Mouse (Mus musculus) CD8-positive naive resting alpha-beta T cell, adult 2 months (primary cell): Measurements from ENCODE around the gene Dtx4.

Experiments
- DNase-seq, 2 experiments: peaks; one replicate each; pipeline ENCODE4 v3.0.0; 2022; ENCODE audit warnings: low read depth in 2 of 2, low spot score in 2 of 2

Gene Dtx4

DNA sequence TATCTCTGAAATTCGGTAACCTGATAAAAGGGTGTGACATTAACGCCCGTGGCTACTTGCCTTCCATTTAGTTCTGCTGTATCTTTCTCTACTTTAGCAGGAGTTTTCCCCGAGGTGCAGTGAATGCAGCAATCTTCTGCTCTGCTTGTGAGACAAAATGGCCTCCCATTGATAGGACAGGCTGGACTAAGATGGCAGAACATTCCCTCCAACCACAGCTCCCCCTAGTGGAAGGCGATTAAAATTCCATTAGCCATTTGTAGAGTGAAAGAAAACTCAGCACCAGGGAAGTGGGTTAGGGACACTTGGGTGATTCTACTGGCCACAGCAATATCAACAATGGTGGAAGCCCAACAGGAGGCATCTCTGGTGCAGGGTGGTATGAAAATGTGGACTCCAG is 33.8 kb downstream of the Dtx4 start:
- DNase-seq, result peak in 1 of 2 experiments; percentile 54

- peak; percentile 49 to 62 for DNase-seq
Measured at GRCm38 (mm10) chr19:12466204-12466603, 35.0 kb downstream of the Dtx4 start.

DNA sequence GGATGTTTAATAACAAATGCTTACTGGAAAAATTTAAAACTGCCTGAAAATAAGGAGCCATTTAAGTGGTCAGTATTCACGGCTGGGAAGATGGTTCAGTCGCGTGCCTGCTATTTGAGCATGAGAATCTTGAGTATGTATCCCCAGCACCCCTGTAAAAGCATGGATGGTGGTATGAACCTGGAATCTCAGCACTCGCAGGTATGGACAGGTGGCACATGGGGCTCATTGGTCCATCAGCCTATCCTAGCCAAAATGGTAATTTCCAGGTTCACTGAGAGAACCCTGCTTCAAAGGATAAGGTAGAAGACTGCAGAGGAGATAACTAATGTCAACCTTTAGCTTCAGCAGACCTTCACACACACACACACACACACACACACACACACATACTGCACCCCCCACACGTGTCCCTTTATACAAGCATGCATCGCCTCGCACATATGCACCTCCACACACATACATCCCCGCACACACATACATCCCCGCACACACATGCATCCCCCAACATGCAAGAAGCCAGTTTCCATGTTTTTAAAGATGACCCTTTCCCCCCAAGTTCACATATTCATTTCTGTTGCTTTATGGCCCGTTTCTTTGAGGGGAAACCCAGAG is 35.6 kb downstream of the Dtx4 start:
- DNase-seq, result no peak

GRCm38 (mm10) chr19:12464674-12465073 is 36.6 kb downstream of the Dtx4 start:
- no peak for DNase-seq

GRCm38 (mm10) chr19:12464127-12464526 is 37.1 kb downstream of the Dtx4 start:
- no peak for DNase-seq

- no peak for DNase-seq
Measured at GRCm38 (mm10) chr19:12463722-12464035, 37.6 kb downstream of the Dtx4 start.

GRCm38 (mm10) chr19:12462851-12463721 is 38.2 kb downstream of the Dtx4 start:
- DNase-seq, result no peak

DNA sequence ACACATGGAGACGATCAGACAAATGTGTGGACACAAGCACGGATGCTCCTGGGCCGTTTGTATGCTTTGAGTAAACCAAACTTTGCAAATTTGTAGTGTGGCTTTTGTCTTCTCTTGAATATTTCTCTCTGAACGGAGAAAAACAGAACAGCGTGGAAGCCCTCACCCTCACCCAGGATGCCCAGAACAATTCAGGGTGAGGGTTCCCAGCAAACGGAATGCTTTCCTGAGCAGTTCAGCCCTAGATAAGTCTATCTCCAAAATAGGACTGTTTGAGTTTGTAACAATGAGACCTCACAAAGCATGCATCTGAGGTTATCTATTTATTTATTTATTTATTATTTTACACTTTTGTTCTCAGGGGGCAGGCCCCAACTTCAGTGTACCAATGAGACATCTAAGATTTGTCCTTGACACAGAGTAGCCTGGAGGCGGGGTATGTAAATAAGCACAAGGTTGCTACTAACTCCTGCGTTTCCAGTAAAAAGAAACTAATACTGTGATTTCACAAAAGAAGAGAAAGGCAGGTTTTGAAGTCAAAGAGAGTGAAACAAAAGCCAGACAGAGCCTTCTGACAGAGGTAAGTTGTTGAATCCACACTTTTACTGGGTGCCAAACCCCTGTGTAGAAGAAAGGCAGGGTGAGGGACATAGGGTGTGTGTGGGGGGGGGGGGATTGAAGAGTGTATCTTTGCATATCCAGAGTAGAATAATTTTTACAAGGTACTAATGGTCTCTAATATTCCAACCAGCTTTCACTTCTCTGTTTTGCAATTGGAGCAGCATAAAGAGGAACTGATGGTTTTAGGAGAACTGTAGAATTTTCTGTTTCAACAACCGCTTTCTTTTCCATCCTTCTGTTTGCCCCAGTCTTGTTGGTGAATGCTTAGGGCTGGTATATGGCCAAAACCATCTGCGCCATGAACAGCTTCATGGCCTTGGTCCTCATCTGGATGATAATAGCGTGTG is 40.7 kb downstream of the Dtx4 start, which contains the start of gene Mpeg1:
Gene Mpeg1, plus strand, starts transcription at position 498 of the 968 bp plus-strand sequence.
- no peak for DNase-seq

DNA sequence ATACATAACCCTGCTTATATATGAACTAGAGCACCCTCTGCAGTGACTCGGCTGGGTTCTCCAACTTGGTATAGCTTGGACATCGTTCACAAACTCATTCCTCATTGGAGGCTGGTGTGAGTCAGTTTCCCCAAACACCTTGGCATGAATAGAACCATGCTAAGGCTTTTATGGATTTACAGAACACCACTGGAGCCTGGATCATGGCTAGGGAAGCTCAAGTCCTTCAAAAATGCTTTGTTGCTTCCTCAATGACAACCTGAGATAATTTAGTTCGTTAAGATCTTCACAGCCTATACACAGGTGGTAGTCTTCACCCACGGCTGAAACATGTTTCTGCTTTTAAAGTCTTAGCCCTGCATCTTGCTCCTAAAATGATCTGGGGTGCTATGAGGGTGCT is 41.7 kb downstream of the Dtx4 start:
- no peak for DNase-seq

DNA sequence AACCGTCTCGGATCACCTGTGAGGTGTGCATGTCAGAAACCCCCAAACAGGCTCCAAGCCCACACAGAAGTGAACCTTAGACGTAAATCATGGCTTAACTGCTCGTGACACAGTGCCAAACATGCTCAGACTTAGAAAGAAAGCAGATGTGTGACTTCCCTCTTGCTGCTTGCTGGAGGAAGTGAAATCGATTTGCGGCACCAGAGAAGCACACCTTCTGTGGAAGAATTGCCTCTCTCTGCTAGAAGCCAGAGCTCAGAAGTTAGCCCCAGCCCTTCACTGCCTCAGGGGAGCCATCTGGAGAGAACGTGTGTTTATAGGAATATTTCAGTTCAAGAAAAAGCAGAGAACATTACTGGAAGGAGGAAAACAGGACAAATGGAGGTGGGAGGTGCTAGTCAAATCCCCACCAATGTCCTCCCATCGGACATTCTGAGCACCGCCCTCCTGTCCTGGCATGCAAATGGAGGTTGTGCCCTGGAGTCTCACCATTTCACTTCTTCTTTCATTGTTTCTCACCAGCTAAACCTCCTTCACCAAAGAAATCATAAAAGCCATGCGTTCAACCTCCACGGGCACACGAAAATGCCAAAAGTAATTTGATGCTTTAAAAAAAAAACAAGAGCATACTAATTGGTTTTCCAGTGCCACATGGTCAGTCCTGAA is 43.7 kb downstream of the Dtx4 start:
- DNase-seq, result no peak

DNA sequence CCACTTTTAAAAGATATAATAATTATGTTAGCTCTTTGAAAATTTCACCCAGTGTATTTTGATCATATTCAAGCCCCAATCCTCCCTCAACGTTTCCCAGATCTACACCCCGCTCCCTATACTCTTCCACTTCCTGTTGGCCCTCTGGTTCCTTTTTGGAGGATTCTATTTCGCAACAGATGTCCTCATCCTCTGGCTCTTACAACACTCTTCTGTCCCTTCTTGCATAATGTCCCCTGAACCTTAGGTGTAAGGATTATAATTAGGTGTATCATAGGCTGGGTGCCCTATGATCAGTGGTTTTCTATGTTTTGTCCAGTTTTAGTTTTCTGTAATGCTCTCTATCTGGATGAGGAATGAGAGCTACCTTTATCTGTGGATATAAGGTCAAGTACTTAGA is 56.2 kb downstream of the Dtx4 start:
- DNase-seq, result no peak

DNA sequence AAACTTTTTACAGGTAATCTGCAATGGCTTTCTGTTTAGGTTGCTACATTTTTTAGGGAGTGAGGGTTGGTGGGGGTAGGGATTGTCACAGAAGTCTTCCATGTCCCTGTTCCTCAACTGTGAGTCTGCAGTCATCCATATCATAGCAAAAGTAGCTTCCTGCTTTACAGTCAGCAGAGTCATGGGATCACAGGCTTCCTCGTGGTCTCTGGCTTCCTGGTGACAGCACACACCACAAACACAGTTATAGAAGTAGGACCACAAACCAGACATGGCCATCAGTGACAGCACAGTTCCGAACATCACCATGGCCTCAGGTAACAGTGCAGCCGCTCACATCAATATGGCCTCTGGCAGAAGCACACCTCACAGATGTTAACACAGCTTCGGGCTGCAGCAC is 58.7 kb downstream of the Dtx4 start:
- no peak for DNase-seq

GRCm38 (mm10) chr19:12440103-12440725 is 61.0 kb downstream of the Dtx4 start:
- no peak for DNase-seq

DNA sequence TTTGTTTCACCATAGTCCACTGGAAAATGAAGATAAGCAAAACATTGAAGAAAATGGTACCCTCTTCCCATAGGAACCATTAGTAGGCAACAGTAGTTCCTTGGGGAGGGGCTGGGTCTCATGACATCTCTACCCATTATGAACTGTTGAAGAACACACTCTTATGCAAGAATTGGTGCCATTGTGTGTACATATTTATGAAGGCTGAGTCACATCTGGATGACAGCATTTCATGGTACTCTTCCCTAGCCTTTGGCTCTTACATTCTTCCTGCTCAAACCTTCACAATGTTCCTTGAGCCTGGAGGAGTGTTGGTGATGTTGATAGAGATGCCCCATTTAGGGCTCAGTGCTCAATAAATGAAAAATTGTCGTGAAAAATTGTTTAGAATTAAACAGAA is 61.7 kb downstream of the Dtx4 start:
- DNase-seq, result no peak

DNA sequence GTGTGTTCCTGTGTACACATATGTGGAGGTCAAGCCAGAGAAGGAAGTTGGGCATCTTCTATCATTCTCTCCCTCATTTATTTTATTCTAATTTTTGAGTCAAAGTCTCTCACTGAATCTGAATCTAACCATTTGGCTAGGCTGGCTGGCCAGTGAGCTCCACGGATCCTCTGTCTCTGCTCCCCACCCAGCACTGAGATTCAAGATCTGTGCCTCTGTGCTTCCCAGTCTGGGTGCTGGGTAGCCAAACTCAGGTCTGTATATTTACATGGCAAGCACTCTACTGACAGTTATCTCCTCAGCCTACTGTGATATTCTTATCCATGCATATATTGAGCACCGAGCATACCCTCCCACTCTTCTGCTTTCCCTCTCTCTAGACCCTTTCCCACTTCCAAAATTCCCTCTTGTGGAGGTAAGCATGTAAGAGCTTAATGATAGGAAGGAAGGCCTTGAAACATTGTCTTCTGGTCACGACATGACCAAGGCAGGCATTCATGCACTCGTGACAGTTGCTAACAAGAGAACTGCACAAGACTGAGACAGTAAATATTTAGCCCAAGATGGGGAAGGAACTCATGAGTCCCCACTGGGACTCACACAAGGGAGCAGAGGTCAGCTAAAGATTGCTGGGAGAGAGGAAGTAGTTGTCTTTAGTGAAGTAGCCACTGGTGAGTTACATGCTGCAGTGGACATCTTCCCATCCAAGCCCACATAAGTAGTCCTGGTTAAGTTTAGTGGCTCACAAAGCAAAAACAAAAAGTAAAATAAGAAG is 65.3 kb downstream of the Dtx4 start:
- no peak for DNase-seq

DNA sequence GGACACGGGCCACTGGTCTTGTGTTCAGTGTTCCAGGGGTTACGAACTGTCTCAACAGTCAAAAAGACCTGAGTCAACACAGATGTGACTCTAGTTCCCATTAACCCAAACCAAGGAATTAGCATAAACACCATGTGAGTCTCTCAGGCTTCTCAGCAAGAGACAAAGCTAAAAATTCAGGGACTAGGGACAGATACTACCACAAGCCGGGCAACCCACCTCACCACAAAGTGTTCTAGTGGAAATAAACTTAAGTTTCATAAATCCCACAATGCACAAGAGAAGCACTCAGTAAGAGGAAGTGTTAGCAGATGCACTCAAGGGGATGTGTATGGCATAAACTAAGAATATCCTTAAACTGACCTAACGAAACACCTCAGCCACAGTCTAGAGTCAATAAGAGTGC is 66.2 kb downstream of the Dtx4 start:
- DNase-seq, result no peak

DNA sequence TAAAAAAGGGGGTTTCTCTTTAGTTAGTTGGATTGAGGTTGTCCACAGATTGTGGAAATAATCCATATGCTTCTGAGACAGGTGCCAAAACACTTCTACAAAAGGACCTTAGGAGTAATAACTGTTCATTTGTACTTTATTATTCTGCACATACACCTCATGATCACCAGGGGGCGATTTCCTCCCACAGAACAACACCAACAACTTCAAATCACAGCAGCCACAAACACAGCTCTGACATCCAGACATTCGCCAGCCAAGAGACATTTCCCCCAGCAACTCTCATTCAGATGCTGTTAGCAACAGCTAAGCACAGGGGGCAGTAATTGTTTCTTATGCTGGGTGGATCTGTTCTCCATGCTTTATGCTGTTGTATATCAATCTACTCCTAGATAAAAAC is 68.2 kb downstream of the Dtx4 start:
- DNase-seq, result peak; percentile 2 to 11

DNA sequence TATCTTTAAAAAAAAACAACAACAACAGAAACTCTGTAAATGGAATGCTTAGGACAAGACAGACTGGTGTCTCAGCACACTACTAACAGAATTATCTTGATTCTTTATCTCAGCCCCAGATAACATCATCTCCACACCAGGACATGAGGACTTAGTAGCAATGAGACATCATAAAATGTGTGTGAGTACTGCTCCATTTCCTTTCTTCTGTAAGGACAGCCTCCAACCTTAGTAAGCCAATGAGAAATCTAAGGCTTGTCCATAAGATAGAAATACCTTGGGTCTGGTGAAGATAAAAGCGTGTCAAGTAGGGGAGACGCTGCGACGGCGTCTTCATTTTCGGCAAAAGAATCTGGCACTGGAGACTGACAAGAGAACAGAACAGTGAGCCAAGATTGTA is 73.6 kb downstream of the Dtx4 start, which contains the start of gene Pfpl:
Gene Pfpl, plus strand, starts transcription at position 301 of the 400 bp plus-strand sequence.
- no peak for DNase-seq

GRCm38 (mm10) chr19:12427101-12427500 is 74.2 kb downstream of the Dtx4 start:
- DNase-seq, result no peak

DNA sequence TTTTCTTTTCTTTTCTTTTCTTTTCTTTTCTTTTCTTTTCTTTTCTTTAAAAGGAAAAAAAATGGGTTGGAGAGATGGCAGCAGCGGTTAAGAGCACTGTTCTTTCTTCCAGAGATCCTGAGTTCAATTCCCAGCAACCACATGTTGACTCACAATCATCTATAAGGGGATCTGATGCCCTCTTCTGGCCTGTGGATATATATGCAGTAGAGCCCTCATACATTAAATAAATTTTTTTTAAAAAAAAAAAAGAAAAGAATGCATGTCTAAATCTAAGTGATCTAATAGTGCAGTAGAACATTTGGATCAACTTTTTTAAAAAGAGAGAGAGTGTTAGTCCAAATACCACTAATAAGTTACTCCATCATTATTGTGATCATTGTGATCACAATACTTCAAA is 79.6 kb downstream of the Dtx4 start:
- DNase-seq, result no peak
